Mouse (Mus musculus) granulocyte monocyte progenitor cell, adult 5-6 weeks (primary cell): ENCODE results near the gene Fbxw4. TPM values are rescaled to one million over a fixed set of nuclear protein-coding genes. Genes with fewer than 3 reads are reported as not detected.

Experiments used
- ATAC-seq: replicated peaks from 2 replicates; pipeline ENCODE4 v1.8.0; 2016; ENCODE audit warnings: mild to moderate bottlenecking, moderate TSS enrichment, inconsistent platforms; ENCODE audit not compliant: poor library complexity, severe bottlenecking
- total RNA-seq, 2 experiments: library from RNA; stranded (forward) in 1 of 2; stranded (reverse) in 1 of 2; fragments of 200-712, 200-1000 nt in 1 of 2; fragments of >200 nt in 1 of 2; fragmentation: Nextera tagmentation in 1 of 2; gene quantifications; 2 replicates each; pipeline ENCODE4 v1.2.3; 2014 to 2017

Gene Fbxw4
- total RNA-seq, 2 experiments from 2014 or later, result 39.0 to 54.8 TPM

- ATAC-seq, result peak; percentile 68
These were observed 75.1 kb downstream of the Fbxw4 start for GRCm38 (mm10) chr19:45584856-45585620.

- no peak for ATAC-seq
These were observed 77.0 kb downstream of the Fbxw4 start for GRCm38 (mm10) chr19:45583136-45583535.

- ATAC-seq, result no peak
These were observed 78.0 kb downstream of the Fbxw4 start for GRCm38 (mm10) chr19:45582161-45582560.

- peak; percentile 82 for ATAC-seq
These were observed 78.9 kb downstream of the Fbxw4 start for GRCm38 (mm10) chr19:45581257-45581656.

- ATAC-seq, result no peak
These were observed 79.9 kb downstream of the Fbxw4 start for GRCm38 (mm10) chr19:45580235-45580634.

GRCm38 (mm10) chr19:45579416-45579815 is 80.7 kb downstream of the Fbxw4 start:
- ATAC-seq, result no peak

GRCm38 (mm10) chr19:45578976-45579375 is 81.1 kb downstream of the Fbxw4 start:
- ATAC-seq, result no peak

- no peak for ATAC-seq
These were observed 82.9 kb downstream of the Fbxw4 start for GRCm38 (mm10) chr19:45577141-45577750.

- peak; percentile 35 for ATAC-seq
These were observed 84.5 kb downstream of the Fbxw4 start for GRCm38 (mm10) chr19:45575632-45576001.

GRCm38 (mm10) chr19:45574941-45575631 is 85.0 kb downstream of the Fbxw4 start:
- peak; percentile 50 for ATAC-seq

GRCm38 (mm10) chr19:45574339-45574898 is 85.7 kb downstream of the Fbxw4 start:
- ATAC-seq, result 0 out of 2 replicates have a peak, but pooled peaks have one; percentile 16

- ATAC-seq, result peak; percentile 73
These were observed 86.2 kb downstream of the Fbxw4 start for GRCm38 (mm10) chr19:45573861-45574267.

- no peak for ATAC-seq
These were observed 87.1 kb downstream of the Fbxw4 start for GRCm38 (mm10) chr19:45573033-45573432.

GRCm38 (mm10) chr19:45567367-45567766 is 92.7 kb downstream of the Fbxw4 start:
- no peak for ATAC-seq

- ATAC-seq, result no peak
These were observed 94.0 kb downstream of the Fbxw4 start for GRCm38 (mm10) chr19:45565925-45566715.

- ATAC-seq, result peak; percentile 76
These were observed 99.8 kb downstream of the Fbxw4 start, which contains the start of the genes Poll and Gm17018 for GRCm38 (mm10) chr19:45560153-45560890. Poll (minus strand) TSS chr19:45560531. Gm17018 (plus strand) TSS chr19:45560615.

- ATAC-seq, result no peak
These were observed 106.0 kb downstream of the Fbxw4 start for GRCm38 (mm10) chr19:45554136-45554535.

- peak; percentile 84 for ATAC-seq
These were observed 107.9 kb downstream of the Fbxw4 start for GRCm38 (mm10) chr19:45552187-45552586.

GRCm38 (mm10) chr19:45549948-45550347 is 110.2 kb downstream of the Fbxw4 start:
- ATAC-seq, result no peak
